Mouse (Mus musculus): ENCODE data around the gene Vps13d. TPM values are rescaled to one million over a fixed set of nuclear protein-coding genes. Genes with fewer than 3 reads are reported as not detected.

The Vps13d gene
- total RNA-seq, 2 experiments from 2014 or later, result 35.6 to 37.0 TPM

GRCm38 (mm10) chr4:145097974-145098373 lies 96.8 kb downstream of the Vps13d start:
- no peak overlapping the region for H3K4me3 ChIP-seq
- intact Hi-C loops (cut with DNase I), result no loop called here

GRCm38 (mm10) chr4:145096481-145097039 lies 98.2 kb downstream of the Vps13d start:
- no peak for TF ChIP-seq CTCF (IDR thresholded peaks at IDR 0.05)
- DNase-seq, result no peak
- Histone ChIP-seq H3K27ac (peak overlapping the region; percentile 56), H3K4me3 (no peak overlapping the region)
- intact Hi-C loops (cut with DNase I), result no loop called here

More at GRCm38 (mm10) chr4:145097974-145098373, 96.8 kb downstream of the Vps13d start:
- peak overlapping the region; percentile 56 for H3K27ac ChIP-seq
- no peak for DNase-seq
- TF ChIP-seq CTCF (IDR thresholded peaks at IDR 0.05), result no peak

GRCm38 (mm10) chr4:145086509-145086908 lies 108.3 kb downstream of the Vps13d start:
- DNase-seq, result peak; percentile 24
- Histone ChIP-seq H3K27ac (peak overlapping the region; percentile 2; the same call in 1 of the 2 replicates), H3K4me3 (no peak overlapping the region)
- TF ChIP-seq CTCF (IDR thresholded peaks at IDR 0.05), result no peak
- intact Hi-C loops (cut with DNase I), result no loop called here

- DNase-seq, result no peak
- intact Hi-C loops (cut with DNase I), result no loop called here
- Histone ChIP-seq H3K27ac (no peak overlapping the region), H3K4me3 (no peak overlapping the region)
- TF ChIP-seq CTCF (IDR thresholded peaks at IDR 0.05), result no peak
Observed at GRCm38 (mm10) chr4:145079324-145079723, 115.5 kb downstream of the Vps13d start.

- no peak for TF ChIP-seq CTCF (IDR thresholded peaks at IDR 0.05)
- DNase-seq, result no peak
- no peak overlapping the region for H3K4me3 ChIP-seq
- intact Hi-C loops (cut with DNase I), result no loop called here
- H3K27ac ChIP-seq, result no peak overlapping the region
Observed at GRCm38 (mm10) chr4:145074276-145074675, 120.5 kb downstream of the Vps13d start.

- TF ChIP-seq CTCF (IDR thresholded peaks at IDR 0.05), result no peak
- H3K27ac ChIP-seq, result no peak overlapping the region
- no peak overlapping the region for H3K4me3 ChIP-seq
- DNase-seq, result no peak
- intact Hi-C loops (cut with DNase I), result no loop called here
Observed at GRCm38 (mm10) chr4:145073728-145074127, 121.1 kb downstream of the Vps13d start.

- H3K4me3 ChIP-seq, result no peak overlapping the region
Observed at GRCm38 (mm10) chr4:145071942-145072341, 122.9 kb downstream of the Vps13d start.

GRCm38 (mm10) chr4:145067019-145067680 lies 127.7 kb downstream of the Vps13d start:
- Histone ChIP-seq H3K27ac (no peak overlapping the region), H3K4me3 (no peak overlapping the region)
- intact Hi-C loops (cut with DNase I), result no loop called here
- no peak for DNase-seq
- TF ChIP-seq CTCF (IDR thresholded peaks at IDR 0.05), result no peak

More at GRCm38 (mm10) chr4:145071942-145072341, 122.9 kb downstream of the Vps13d start:
- no peak overlapping the region for H3K27ac ChIP-seq
- TF ChIP-seq CTCF (IDR thresholded peaks at IDR 0.05), result no peak
- intact Hi-C loops (cut with DNase I), result no loop called here
- DNase-seq, result no peak

- no peak for DNase-seq
- TF ChIP-seq CTCF (IDR thresholded peaks at IDR 0.05), result no peak
- intact Hi-C loops (cut with DNase I), result no loop called here
- no peak overlapping the region for H3K27ac ChIP-seq
- no peak overlapping the region for H3K4me3 ChIP-seq
Observed at GRCm38 (mm10) chr4:145066336-145067018, 128.3 kb downstream of the Vps13d start.

- no peak for DNase-seq
- intact Hi-C loops (cut with DNase I), result no loop called here
- H3K4me3 ChIP-seq, result no peak overlapping the region
- TF ChIP-seq CTCF (IDR thresholded peaks at IDR 0.05), result no peak
- no peak overlapping the region for H3K27ac ChIP-seq
Observed at GRCm38 (mm10) chr4:145058749-145059442, 135.9 kb downstream of the Vps13d start.

- intact Hi-C loops (cut with DNase I), result no loop called here
- Histone ChIP-seq H3K27ac (no peak overlapping the region), H3K4me3 (no peak overlapping the region)
- TF ChIP-seq CTCF (IDR thresholded peaks at IDR 0.05), result no peak
- no peak for DNase-seq
Observed at GRCm38 (mm10) chr4:145056346-145056745, 138.5 kb downstream of the Vps13d start.

- intact Hi-C loops (cut with DNase I), result no loop called here
- Histone ChIP-seq H3K4me3 (no peak overlapping the region), H3K27ac (no peak overlapping the region)
- TF ChIP-seq CTCF (IDR thresholded peaks at IDR 0.05), result no peak
- DNase-seq, result no peak
Observed at GRCm38 (mm10) chr4:145055792-145056191, 139.0 kb downstream of the Vps13d start.

- Histone ChIP-seq H3K27ac (no peak overlapping the region), H3K4me3 (no peak overlapping the region)
- no peak for TF ChIP-seq CTCF (IDR thresholded peaks at IDR 0.05)
- DNase-seq, result no peak
- intact Hi-C loops (cut with DNase I), result no loop called here
Observed at GRCm38 (mm10) chr4:145054369-145054768, 140.4 kb downstream of the Vps13d start.

All from gastrocnemius, adult 2 months (tissue).